Mouse (Mus musculus): ENCODE results near the gene Rab6a.
A peak's percentile ranks its signal among the peaks of the same experiment; 100 is the strongest.

The Rab6a gene

GRCm38 (mm10) chr7:100684081-100684480 is 76.9 kb downstream of the Rab6a start:
- DNase-seq = no peak

GRCm38 (mm10) chr7:100684538-100684937 is 77.3 kb downstream of the Rab6a start:
- peak; percentile 65 to 68 for DNase-seq

- peak; percentile 73 to 75 for DNase-seq
Observed at GRCm38 (mm10) chr7:100685061-100686030, 78.1 kb downstream of the Rab6a start.

GRCm38 (mm10) chr7:100688471-100688870 is 81.3 kb downstream of the Rab6a start:
- DNase-seq = no peak

All from B cell, adult 2 months (primary cell).